Mouse (Mus musculus) layer of hippocampus, postnatal 14 days (tissue): ENCODE results near the gene Cops8. TPM values are rescaled to one million over a fixed set of nuclear protein-coding genes. Genes with fewer than 3 reads are reported as not detected.

Experiments
- DNase-seq, 2 experiments: peaks; one replicate each; pipeline ENCODE4 v3.0.0; 2021 to 2022; ENCODE audit warnings: low spot score in 2 of 2, mixed read lengths in 1 of 2
- long read RNA-seq, 2 experiments: library from polyadenylated mRNA; stranded (forward); transcript quantifications; one replicate each; pipeline ENCODE4 v2.0.0; 2021
- total RNA-seq, 2 experiments: library from RNA; stranded (reverse); gene quantifications; 2 replicates each; pipeline ENCODE4 v1.2.3; 2021

Cops8 gene
- total RNA-seq: 100 to 1,000 TPM; 110 to 112 TPM
- long read RNA-seq, experiment 1, transcript Cops8-201 (8 exons, 2,287 nt): major isoform, 123 of 137 reads
- long read RNA-seq, experiment 1, partial matches to known transcripts: 2 of 137 reads
- long read RNA-seq, experiment 1, other reads (novel, unspliced or antisense): 11 of 137 reads
- long read RNA-seq, experiment 2, transcript Cops8-201 (8 exons, 2,287 nt): major isoform, 139 of 162 reads
- long read RNA-seq, experiment 2, partial matches to known transcripts: 3 of 162 reads
- long read RNA-seq, experiment 2, other reads (novel, unspliced or antisense): 19 of 162 reads

- DNase-seq: peak; percentile 96 to 98
Observed at GRCm38 (mm10) chr1:90602759-90603560, at the start of gene Cops8. Gene Cops8 (plus strand): TSS chr1:90602981.

DNA sequence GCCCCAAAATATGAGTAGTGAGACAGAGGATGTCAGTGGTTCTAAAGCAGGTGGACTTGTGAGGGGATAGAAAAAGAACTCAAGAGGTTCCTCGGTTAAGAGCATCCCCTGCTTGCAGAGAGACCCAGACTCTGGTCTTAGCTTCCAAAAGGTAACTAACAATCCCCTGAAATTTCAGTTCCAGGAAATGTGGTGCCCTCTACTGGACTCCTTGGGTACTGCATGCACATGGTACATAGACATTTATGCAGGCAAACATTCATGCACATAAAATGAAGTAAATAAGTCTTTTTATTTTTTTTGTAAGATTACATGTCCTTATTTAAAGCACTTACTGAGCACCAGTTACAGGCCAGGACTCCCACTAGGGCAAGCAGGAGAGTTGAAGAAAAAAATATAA is 45.6 kb upstream of the Cops8 start:
- DNase-seq: no peak

- peak in 1 of 2 experiments; percentile 32 for DNase-seq
Observed at GRCm38 (mm10) chr1:90560942-90561726, 41.6 kb upstream of the Cops8 start.

DNA sequence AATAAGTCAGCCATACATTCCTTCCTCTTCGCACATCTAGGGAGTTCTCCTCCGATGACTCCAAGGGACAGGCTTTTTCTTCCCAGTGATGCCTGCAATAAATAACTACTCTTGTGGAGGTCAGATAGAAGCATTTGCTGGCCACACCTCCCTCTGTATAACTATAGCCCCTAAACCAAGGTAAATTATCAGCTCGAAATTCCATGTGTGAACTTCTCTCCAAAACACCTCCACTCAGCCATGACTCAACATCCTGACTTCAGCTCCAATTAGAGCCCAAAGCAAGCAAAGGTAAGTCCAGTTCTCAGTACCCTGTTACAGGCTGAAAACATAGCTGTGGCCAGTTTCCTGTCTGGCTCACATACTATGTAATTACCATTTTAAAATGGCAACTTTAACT is 38.8 kb upstream of the Cops8 start:
- DNase-seq: no peak

DNA sequence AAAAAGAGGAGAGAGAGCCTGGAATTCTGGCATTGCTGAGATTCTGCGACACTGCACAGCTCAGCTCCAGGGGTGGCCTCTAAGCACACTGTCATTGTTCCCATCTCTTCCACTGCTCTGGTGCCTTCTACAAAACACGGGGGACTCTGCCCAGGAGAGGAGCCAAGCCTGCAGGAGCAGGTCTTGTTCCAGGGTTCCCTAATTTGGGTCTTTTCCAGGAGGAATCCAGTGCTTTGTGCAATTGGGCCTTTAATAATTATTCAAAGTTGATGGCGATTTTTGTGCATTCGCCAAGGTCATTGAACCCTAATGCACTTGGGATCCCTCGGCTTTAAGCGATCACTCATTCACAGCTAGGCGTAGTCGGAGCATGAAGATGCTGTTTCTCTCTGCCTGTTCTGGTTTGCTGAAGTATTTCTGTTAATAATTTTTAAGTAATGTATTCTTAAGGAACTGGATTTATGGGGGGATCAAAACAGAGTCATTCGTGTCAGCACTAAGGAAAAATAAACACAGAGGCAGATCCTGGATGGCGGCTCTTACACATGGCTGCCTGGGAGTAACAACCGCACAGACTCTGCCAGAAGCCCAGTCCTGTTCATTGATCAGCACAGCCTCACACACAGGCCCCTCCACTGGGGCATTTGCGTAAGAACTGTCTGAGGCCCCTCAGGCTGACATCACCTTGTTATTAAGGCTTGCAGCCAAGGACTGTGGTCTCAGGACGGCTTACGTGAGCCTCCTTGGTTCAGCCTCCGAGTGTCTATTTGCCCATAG is 35.9 kb upstream of the Cops8 start:
- DNase-seq: no peak

DNA sequence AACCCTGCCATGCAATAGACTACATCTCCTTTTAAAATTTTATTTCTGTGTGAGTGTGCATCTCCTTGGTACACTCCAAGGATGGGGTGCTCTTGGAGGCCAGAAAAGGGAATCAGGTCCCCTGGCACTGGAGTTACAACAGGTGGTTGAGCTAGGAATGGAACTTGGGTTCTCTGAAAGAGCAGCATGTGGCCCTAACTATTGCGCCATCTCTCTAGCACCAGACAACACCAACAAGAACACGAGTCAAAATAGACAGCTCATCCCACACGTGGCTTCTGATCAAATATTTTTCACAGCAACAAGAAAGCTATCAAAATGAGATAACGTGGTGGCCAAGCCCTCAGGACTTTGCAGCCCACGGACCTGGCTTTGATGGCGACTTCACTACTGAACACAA is 28.9 kb upstream of the Cops8 start:
- no peak for DNase-seq

DNA sequence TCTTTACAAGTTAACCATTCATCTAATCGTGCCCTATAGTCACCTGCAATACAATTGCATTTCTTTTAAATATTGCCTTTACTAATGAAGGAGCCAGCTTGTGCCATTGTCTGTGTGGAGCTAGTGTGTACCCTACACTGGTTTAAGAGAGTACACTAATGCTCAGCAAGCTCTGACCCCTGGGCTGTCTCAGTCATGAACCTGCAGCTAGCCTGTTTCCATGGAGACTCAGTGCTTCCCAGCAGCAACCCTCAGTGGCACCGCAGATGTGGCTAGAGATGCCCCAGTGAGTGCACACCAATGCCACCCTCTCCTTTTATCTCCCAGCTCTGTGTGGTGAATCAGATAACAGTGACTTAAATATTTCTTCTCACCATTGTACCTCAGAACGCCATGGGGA is 27.9 kb upstream of the Cops8 start:
- no peak for DNase-seq

DNA sequence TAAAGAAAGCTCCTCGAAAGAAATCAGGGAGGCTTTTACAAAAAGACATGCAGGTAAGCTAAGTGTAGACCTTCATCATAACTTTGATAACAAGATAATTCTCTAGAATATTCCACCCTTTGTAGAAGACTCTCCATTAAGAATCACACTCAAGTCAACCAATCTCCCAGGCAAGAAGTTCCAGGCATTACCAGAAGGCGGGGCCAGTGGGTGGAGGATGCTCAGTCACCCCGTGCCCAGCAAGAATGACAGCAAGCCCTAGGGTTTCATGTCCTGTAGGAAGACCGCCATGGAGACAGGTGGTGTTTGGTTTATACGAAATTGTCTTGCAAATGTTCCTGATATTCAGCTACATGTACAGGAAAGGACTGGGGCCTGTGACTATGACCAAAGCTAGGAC is 25.4 kb upstream of the Cops8 start:
- no peak for DNase-seq

DNA sequence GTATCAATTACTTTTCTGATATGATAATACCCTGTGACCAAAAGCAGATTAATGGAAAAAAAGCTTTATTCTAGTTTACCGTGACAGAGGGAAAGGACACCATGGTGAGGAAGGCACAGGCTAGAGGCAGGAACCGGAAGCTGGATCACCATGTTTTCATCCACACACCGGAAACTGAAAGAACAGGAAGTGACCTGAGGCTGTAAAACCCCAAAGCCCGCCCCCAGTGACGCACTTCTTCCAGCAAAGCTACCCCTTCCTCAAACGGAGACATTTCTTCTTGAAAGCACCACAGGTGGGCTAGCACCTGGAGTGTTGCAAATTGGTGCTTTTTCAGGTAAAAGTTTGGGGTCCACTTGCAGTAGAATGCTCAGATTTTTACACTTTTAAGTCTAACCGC is 20.1 kb upstream of the Cops8 start:
- DNase-seq: no peak

GRCm38 (mm10) chr1:90588021-90588734 is 14.6 kb upstream of the Cops8 start:
- peak; percentile 75 to 92 for DNase-seq

GRCm38 (mm10) chr1:90590797-90591196 is 12.0 kb upstream of the Cops8 start:
- DNase-seq: peak; percentile 48 to 62

GRCm38 (mm10) chr1:90592784-90593183 is 10.0 kb upstream of the Cops8 start:
- DNase-seq: peak; percentile 76 to 88

DNA sequence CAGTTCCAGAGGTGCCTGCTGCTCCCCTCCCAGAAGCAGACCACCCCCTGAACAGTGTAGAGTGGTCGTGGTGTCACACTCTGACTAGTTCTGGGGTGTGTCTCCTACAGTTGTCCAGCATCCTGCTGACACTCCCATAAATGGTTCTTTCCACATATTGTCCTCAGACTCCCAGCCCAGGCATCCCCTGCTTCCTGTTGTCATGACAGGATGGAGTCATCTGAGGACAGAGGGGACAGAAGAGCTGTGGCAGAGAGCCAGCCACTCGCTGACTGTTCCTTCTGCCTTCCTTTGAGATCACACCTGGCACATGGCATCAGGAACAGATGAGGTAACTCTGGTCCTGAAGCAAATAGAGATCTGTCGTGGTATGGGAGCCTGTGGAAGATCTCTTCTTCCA is 3.6 kb upstream of the Cops8 start:
- DNase-seq: no peak

DNA sequence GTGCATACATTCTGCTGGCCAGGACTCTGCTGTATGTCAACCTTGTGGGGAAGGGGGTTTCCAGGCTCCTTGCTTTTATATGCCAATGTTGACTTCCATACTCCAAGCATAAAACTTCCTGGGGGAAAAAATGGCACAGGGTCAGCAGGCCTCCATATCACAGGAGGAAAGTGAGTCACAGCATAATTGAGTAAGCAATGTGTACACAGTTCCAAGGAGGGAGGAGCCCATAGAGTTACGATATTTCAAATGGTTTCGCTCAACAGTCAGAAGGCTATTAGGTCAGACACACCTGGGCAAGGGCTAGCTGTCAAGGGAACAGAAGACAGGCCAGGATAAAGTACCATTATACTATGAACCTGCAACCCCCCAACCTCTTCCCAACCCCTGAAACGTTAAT is 1.7 kb upstream of the Cops8 start:
- DNase-seq: no peak

- no peak for DNase-seq
Observed at GRCm38 (mm10) chr1:90603561-90603887, 743 bp downstream of the Cops8 start.

DNA sequence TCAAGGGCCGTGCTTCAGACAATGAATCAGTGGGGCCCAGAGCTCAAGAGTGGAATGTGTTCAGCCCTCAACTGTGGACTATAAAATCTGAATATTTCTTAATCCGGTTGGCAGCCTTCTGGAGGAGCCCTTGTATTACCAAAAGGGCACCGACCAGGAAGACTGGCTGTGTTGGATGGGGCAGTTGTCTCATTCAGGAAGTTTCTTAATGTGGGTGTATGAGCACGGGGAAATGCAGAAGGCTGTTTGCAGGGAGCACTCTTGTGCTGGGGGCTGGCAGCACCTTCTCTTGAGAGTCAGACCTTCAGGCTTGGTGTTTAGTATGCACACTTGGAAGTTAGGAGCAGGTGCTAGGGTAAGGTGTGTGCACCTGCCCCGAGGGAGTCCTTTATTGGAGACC is 6.6 kb downstream of the Cops8 start:
- no peak for DNase-seq

GRCm38 (mm10) chr1:90617258-90617657 is 14.5 kb downstream of the Cops8 start:
- DNase-seq: no peak

- DNase-seq: no peak
Observed at GRCm38 (mm10) chr1:90633415-90634030, 30.7 kb downstream of the Cops8 start.

DNA sequence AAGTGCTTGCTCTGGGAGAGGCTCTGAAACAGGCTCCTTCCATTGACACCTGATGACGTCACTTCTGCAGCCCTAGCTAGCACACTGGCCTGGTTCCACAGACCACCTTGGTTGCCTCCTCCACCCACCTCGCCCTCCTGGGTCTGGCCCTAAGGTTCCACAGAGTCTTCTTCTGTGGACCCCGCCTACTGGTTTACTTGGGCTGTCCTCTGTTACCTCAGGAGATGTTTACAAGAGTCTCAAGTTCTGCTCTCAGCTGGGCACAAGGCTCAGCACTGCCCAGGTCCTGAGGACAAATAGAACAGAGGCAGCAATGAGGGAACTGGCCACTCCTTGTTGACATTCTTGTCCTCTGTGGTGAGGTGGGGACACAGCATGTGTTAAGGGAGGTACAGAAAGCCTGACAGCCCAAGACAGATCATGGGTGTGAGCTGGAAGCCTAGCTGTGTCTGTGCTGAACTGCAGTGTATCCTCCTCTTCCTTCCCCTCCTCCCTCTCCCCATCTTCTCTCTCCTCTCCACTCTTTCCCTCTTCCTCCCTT is 31.5 kb downstream of the Cops8 start:
- DNase-seq: no peak

- no peak for DNase-seq
Observed at GRCm38 (mm10) chr1:90638335-90638734, 35.6 kb downstream of the Cops8 start.
